Mouse (Mus musculus): ENCODE data around the gene Bach2. TPM values are rescaled to one million over a fixed set of nuclear protein-coding genes. Genes with fewer than 3 reads are reported as not detected.

The Bach2 gene
- total and polyA plus RNA-seq, 2 experiments from 2014 or later = 11.7 to 15.9 TPM

DNA sequence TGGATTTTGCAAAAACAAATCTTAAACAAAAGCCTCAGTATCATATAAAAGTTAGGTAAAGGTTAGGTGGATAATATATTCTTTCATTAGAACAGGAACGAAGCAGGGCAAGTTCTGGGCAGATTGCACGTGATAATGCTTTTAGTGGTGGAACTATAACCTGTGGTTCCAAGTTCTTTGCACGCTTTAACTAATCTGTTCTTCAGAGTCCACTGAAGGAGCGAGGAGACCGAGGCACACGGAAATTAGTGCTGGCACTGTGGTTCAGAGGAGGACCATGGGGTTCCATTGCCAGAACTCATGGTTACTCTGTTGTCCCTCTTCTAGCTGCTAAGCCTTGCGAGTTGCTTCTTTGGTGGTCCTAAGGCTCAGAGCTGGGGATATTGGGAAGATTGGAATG, 20.0 kb downstream of the Bach2 start:
- no peaks in the 10 kb centered on the region for H3K36me3 ChIP-seq (ENCODE audit: insufficient read depth, low read length)
- 95% methylated on average over 7 of the region's 7 CpGs for WGBS
- H3K27ac ChIP-seq (ENCODE audit: low read depth, low read length) = no peak overlapping the region

DNA sequence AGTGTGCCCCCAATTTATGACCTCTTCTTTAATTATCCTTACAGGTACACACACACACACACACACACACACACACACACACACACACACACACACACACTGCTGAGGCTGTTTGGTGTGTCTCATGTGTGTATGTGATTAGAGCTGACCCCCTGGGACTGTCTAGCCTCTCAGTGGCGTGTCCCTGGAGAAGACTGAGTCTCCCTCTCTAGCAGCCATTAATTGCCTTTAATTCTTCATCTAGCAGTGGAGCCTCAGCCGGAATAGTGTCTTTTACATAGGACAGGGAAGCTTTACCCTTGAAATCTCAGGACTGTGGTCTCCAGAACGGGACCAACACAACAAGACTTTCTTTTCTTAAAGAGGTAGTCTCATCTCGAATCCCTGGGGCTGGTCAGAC, 22.3 kb downstream of the Bach2 start:
- H3K9ac ChIP-seq (replicated peaks; ENCODE audit: low read length, poor library complexity, severe bottlenecking) = no peak overlapping the region
- 69% methylated on average over 4 of the region's 4 CpGs for WGBS

More for the DNA sequence above, 20.0 kb downstream of the Bach2 start:
- no peak for DNase-seq (ENCODE audit: low spot score)
- no peak overlapping the region for H3K4me2 ChIP-seq (ENCODE audit: low read depth, low read length, poor library complexity, severe bottlenecking)
- H3K4me1 ChIP-seq (ENCODE audit: insufficient read depth, low read length) = no peaks in the 10 kb centered on the region
- no peak overlapping the region for H3K9ac ChIP-seq (replicated peaks; ENCODE audit: low read length, poor library complexity, severe bottlenecking)
- no peak for TF ChIP-seq CTCF (IDR thresholded peaks at IDR 0.05)
- H3K4me3 ChIP-seq (ENCODE audit: low read depth, low read length) = no peak overlapping the region
- H3K9me3 ChIP-seq (ENCODE audit: low read length) = no peaks in the 10 kb centered on the region
- no peak for ATAC-seq (ENCODE audit: low FRiP score)
- no peaks in the 10 kb centered on the region for H3K27me3 ChIP-seq (ENCODE audit: insufficient read depth, low read length)

DNA sequence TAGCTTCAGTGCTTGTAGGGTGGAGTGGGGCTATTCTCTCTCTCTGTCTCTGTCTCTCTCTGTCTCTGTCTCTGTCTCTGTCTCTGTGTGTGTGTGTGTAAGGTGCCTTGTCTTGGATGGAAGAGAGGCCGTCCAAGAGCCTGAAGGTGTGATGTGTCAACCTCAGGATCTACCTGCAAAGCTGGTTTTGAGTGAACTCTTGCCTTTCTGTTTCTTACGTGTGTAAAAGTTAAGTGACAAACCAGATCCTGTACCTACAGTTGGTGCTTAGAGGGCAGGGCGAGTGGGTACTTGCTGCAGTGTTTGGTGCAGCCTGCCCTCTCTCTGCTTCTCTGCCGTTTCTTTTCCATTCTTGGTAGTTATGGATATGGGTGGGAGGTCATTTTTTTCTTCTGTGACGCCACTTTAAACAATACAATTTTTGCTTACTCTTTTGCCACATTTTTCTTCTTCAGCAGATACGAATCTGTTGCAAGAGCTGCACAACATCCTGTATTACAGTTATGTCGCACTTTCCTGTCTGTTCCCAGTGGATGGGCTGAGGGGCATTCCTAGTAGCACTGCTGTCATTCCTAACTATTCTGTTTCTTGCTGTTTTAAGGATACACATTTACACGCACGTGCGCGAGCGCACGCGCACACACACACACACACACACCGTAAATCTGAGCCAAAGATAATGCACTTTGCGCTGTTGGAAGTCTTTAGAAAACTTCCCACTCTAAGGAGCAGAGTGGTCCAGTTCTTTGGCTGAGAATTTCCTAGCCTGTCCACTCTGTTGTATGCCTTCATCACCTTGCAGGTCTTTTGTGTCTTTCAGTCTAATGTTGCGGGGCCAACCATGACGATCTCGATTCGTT, 24.5 kb downstream of the Bach2 start:
- Histone ChIP-seq H3K9ac (replicated peaks; ENCODE audit: low read length, poor library complexity, severe bottlenecking) (no peak overlapping the region), H3K27me3 (ENCODE audit: insufficient read depth, low read length) (no peaks in the 10 kb centered on the region), H3K4me3 (ENCODE audit: low read depth, low read length) (no peak overlapping the region), H3K4me2 (ENCODE audit: low read depth, low read length, poor library complexity, severe bottlenecking) (no peak overlapping the region), H3K4me1 (ENCODE audit: insufficient read depth, low read length) (no peaks in the 10 kb centered on the region), H3K9me3 (ENCODE audit: low read length) (no peaks in the 10 kb centered on the region), H3K36me3 (ENCODE audit: insufficient read depth, low read length) (no peaks in the 10 kb centered on the region), H3K27ac (ENCODE audit: low read depth, low read length) (no peak overlapping the region)
- 93% methylated on average over 20 of the region's 20 CpGs for WGBS
- ATAC-seq (ENCODE audit: low FRiP score) = no peak
- TF ChIP-seq CTCF (IDR thresholded peaks at IDR 0.05) = no peak
- DNase-seq (ENCODE audit: low spot score) = no peak

More for the DNA sequence above, 22.3 kb downstream of the Bach2 start:
- Histone ChIP-seq H3K9me3 (ENCODE audit: low read length) (no peaks in the 10 kb centered on the region), H3K27ac (ENCODE audit: low read depth, low read length) (no peak overlapping the region), H3K36me3 (ENCODE audit: insufficient read depth, low read length) (no peaks in the 10 kb centered on the region), H3K4me2 (ENCODE audit: low read depth, low read length, poor library complexity, severe bottlenecking) (no peak overlapping the region), H3K4me1 (ENCODE audit: insufficient read depth, low read length) (no peaks in the 10 kb centered on the region), H3K4me3 (ENCODE audit: low read depth, low read length) (no peak overlapping the region), H3K27me3 (ENCODE audit: insufficient read depth, low read length) (no peaks in the 10 kb centered on the region)
- DNase-seq (ENCODE audit: low spot score) (no peak), ATAC-seq (ENCODE audit: low FRiP score) (no peak)
- TF ChIP-seq CTCF (IDR thresholded peaks at IDR 0.05) = no peak

DNA sequence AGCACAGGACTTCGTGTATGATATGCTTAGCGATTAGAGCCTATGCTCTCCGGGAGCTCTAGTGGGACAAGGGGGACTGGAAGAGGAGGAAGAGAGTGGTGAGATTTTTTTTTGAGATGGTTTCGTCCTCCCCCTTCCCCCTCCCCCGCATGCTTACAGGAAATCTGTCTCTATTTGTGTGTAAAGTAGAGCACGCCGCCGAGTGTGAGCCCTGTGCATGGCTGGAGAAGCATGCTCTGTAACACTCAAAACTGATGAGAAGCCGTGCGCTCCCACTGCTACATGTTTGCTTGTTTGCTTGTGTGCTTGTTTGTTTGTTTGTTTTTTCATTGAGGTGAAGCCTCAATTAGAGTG, 25.1 kb downstream of the Bach2 start:
- DNase-seq (ENCODE audit: low spot score) = no peak

DNA sequence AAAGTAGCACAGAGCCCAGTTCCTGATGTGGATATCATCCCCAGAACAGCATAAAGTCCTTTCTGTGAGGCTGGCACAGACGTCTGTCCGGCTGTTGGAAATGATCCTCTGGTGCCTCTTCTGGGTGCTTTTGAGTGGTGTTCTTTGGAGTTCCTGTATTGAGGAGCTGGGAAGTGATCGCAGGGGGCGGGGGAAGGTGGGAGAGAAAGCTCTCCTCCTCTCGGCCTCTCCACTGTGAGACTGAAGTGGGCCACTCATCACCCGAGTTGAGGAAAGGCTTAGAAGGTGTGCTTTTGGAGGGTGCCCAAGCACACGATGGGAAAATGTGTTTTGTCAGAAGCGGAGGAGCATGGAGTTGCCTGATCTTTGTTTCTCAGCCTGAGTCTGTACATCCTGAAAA, 26.3 kb downstream of the Bach2 start:
- 73% methylated on average over 8 of the region's 8 CpGs for WGBS
- Histone ChIP-seq H3K4me3 (ENCODE audit: low read depth, low read length) (no peak overlapping the region), H3K27ac (ENCODE audit: low read depth, low read length) (no peak overlapping the region)

More for the DNA sequence above, 25.1 kb downstream of the Bach2 start:
- no peak overlapping the region for H3K4me3 ChIP-seq (ENCODE audit: low read depth, low read length)
- no peaks in the 10 kb centered on the region for H3K36me3 ChIP-seq (ENCODE audit: insufficient read depth, low read length)
- H3K4me2 ChIP-seq (ENCODE audit: low read depth, low read length, poor library complexity, severe bottlenecking) = no peak overlapping the region
- 68% methylated on average over 10 of the region's 10 CpGs for WGBS
- no peaks in the 10 kb centered on the region for H3K9me3 ChIP-seq (ENCODE audit: low read length)
- H3K27me3 ChIP-seq (ENCODE audit: insufficient read depth, low read length) = no peaks in the 10 kb centered on the region
- ATAC-seq (ENCODE audit: low FRiP score) = no peak
- no peak overlapping the region for H3K9ac ChIP-seq (replicated peaks; ENCODE audit: low read length, poor library complexity, severe bottlenecking)
- H3K27ac ChIP-seq (ENCODE audit: low read depth, low read length) = no peak overlapping the region
- TF ChIP-seq CTCF (IDR thresholded peaks at IDR 0.05) = no peak
- no peaks in the 10 kb centered on the region for H3K4me1 ChIP-seq (ENCODE audit: insufficient read depth, low read length)

DNA sequence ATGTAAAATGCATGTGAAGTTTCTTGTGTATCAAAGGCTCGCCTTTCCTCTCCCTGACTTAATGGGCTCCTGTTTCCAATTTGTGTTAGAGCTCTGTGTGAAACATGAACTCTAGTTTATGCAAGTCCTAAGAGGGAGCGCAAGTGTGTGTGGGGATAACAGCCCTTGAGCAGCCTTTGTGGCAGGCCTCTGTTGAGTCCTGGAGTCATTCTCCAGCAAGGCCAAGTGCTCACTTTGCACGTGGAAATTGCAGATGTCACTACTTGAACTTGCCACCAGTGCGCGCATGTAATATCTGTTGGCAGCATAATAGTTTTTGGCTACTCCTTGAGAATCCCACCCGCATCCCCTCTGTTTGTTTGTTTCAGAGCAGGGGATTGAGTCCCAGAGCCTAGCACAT, 28.1 kb downstream of the Bach2 start:
- no peak for ATAC-seq (ENCODE audit: low FRiP score)
- TF ChIP-seq CTCF (IDR thresholded peaks at IDR 0.05) = no peak
- Histone ChIP-seq H3K9me3 (ENCODE audit: low read length) (no peaks in the 10 kb centered on the region), H3K27ac (ENCODE audit: low read depth, low read length) (no peak overlapping the region), H3K27me3 (ENCODE audit: insufficient read depth, low read length) (no peaks in the 10 kb centered on the region), H3K9ac (replicated peaks; ENCODE audit: low read length, poor library complexity, severe bottlenecking) (no peak overlapping the region), H3K4me2 (ENCODE audit: low read depth, low read length, poor library complexity, severe bottlenecking) (no peak overlapping the region), H3K4me3 (ENCODE audit: low read depth, low read length) (no peak overlapping the region), H3K36me3 (ENCODE audit: insufficient read depth, low read length) (no peaks in the 10 kb centered on the region), H3K4me1 (ENCODE audit: insufficient read depth, low read length) (no peaks in the 10 kb centered on the region)
- WGBS = 75% methylated on average over 6 of the region's 6 CpGs
- DNase-seq (ENCODE audit: low spot score) = no peak

More for the DNA sequence above, 26.3 kb downstream of the Bach2 start:
- ATAC-seq (ENCODE audit: low FRiP score) (no peak), DNase-seq (ENCODE audit: low spot score) (no peak)
- H3K4me1 ChIP-seq (ENCODE audit: insufficient read depth, low read length) = no peaks in the 10 kb centered on the region
- H3K36me3 ChIP-seq (ENCODE audit: insufficient read depth, low read length) = no peaks in the 10 kb centered on the region
- H3K27me3 ChIP-seq (ENCODE audit: insufficient read depth, low read length) = no peaks in the 10 kb centered on the region
- no peak overlapping the region for H3K4me2 ChIP-seq (ENCODE audit: low read depth, low read length, poor library complexity, severe bottlenecking)
- no peak for TF ChIP-seq CTCF (IDR thresholded peaks at IDR 0.05)
- no peak overlapping the region for H3K9ac ChIP-seq (replicated peaks; ENCODE audit: low read length, poor library complexity, severe bottlenecking)
- no peaks in the 10 kb centered on the region for H3K9me3 ChIP-seq (ENCODE audit: low read length)

All from midbrain, postnatal 0 days (tissue).